Comparison of ENCODE assay signal across 9 mouse cellular contexts in the genomic region with DNA sequence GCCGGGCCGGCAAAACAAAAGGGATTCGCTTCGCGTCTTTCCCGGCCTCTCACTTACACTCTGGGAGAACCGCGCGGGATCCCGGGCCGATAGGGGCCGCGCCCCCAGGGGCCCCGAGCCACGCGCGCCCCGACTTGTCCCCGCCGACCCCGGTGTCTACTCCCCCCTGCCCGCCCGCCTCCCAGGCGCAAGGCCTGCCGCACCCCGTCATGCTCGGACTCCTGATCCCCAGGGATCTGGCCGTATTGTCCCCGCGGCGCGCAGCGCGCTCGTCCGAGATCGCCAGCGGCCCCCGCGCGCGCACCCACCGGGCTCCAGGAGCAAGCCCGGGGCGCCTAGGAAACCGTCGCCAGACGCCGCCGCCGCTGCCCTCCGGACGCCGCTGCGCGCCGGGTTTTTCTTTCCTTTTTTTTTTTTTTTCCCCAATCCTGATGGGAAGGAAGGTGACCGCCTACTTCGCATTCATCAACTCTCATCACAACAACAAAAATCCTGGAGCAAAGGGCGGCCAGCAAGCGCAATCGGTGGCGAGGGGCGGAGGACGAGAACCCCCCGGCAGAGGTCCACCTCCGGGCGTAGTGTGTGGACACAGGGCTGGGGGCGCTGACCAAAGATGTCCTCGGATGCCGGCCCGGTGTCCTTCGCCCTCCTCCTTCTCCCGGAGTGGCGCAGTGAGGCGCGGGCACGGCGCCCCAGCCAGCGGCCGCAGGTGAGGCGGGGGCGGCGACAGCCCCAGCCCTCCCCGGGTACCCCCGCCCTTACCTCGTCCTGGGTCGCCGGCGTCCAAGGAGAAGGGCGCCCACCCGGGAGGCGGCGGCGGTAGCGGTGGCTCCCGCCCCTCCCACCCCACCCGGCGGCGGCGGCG. TPM values are rescaled to one million over a fixed set of nuclear protein-coding genes. Genes with fewer than 3 reads are reported as not detected.
DNase-seq lines count a peak whose midpoint lies in the region; ATAC-seq lines count a peak whose summit lies in the region.
"Had no signal": no experiment of that assay in that cellular context is flagged by ENCODE, and none has a peak within 500 bp of the region (broad histone marks: within the 10 kb centered on the region; RNA-seq: fewer than 3 reads in every experiment).

No protein-coding gene starts in this region.

- ATAC-seq in erythroblast, adult 5-6 weeks (replicated peaks; ENCODE audit: low FRiP score, poor library complexity, severe bottlenecking): no peak
- ATAC-seq in forebrain, embryonic 16.5 days: peak; percentile 19
- ATAC-seq in hindbrain, embryonic 14.5 days (ENCODE audit: low FRiP score): peak; percentile 4; the same call in 1 of the 2 replicates
- ATAC-seq in midbrain, embryonic 13.5 days: peak; percentile 41

- WGBS in forebrain, embryonic 16.5 days: under 1% methylated on average over 77 of the region's 102 CpGs
- under 1% methylated on average over 80 of the region's 102 CpGs for WGBS in hindbrain, embryonic 14.5 days
- WGBS in midbrain, embryonic 13.5 days: under 1% methylated on average over 46 of the region's 102 CpGs

- H3K27me3 ChIP-seq in erythroblast, embryonic 14.5 days (ENCODE audit: control insufficient read depth): peaks cover 66% of the 10 kb centered on the region
- no peaks in the 10 kb centered on the region for H3K27me3 ChIP-seq in forebrain, embryonic 16.5 days (replicated peaks; ENCODE audit: control insufficient read depth, insufficient read depth, low read length)
- H3K27me3 ChIP-seq in hindbrain, embryonic 14.5 days (ENCODE audit: control insufficient read depth, insufficient read depth, low read length): peaks cover 11% of the 10 kb centered on the region; the same call in 1 of the 2 replicates
- peaks cover 28% of the 10 kb centered on the region for H3K27me3 ChIP-seq in midbrain, embryonic 13.5 days

- no peaks in the 10 kb centered on the region for H3K36me3 ChIP-seq in erythroblast, embryonic 14.5 days (ENCODE audit: control insufficient read depth)
- no peaks in the 10 kb centered on the region for H3K36me3 ChIP-seq in forebrain, embryonic 16.5 days (ENCODE audit: control insufficient read depth, insufficient read depth)
- H3K36me3 ChIP-seq in hindbrain, embryonic 14.5 days (replicated peaks; ENCODE audit: control insufficient read depth, insufficient read depth): no peaks in the 10 kb centered on the region
- H3K36me3 ChIP-seq in midbrain, embryonic 13.5 days: no peaks in the 10 kb centered on the region

- peaks cover 30% of the 10 kb centered on the region for H3K4me1 ChIP-seq in erythroblast, embryonic 14.5 days (ENCODE audit: control insufficient read depth)
- no peaks in the 10 kb centered on the region; the same call in 1 of the 2 replicates for H3K4me1 ChIP-seq in brown adipose tissue, adult 24 weeks (ENCODE audit: control insufficient read depth, insufficient read depth, insufficient read length, low read length)
- peaks cover 30% of the 10 kb centered on the region for H3K4me1 ChIP-seq in forebrain, embryonic 16.5 days (replicated peaks; ENCODE audit: control insufficient read depth, insufficient read depth, low read length)
- peaks cover 30% of the 10 kb centered on the region for H3K4me1 ChIP-seq in hindbrain, embryonic 14.5 days (replicated peaks; ENCODE audit: control insufficient read depth, insufficient read depth, low read length)
- peaks cover 51% of the 10 kb centered on the region for H3K4me1 ChIP-seq in midbrain, embryonic 13.5 days (replicated peaks)

- no peaks in the 10 kb centered on the region for H3K9me3 ChIP-seq in erythroblast, embryonic 14.5 days (ENCODE audit: control insufficient read depth, low read length)
- no peaks in the 10 kb centered on the region for H3K9me3 ChIP-seq in forebrain, embryonic 16.5 days (ENCODE audit: control insufficient read depth, low read length)
- H3K9me3 ChIP-seq in hindbrain, embryonic 14.5 days (ENCODE audit: control insufficient read depth, low read length): no peaks in the 10 kb centered on the region
- no peaks in the 10 kb centered on the region for H3K9me3 ChIP-seq in midbrain, embryonic 13.5 days

- H3K4me3 ChIP-seq in erythroblast, embryonic 14.5 days (replicated peaks): peak overlapping the region; percentile 69
- H3K4me3 ChIP-seq in brown adipose tissue, adult 24 weeks (ENCODE audit: insufficient read depth, low read depth, low read length): peak overlapping the region; percentile 100
- H3K4me3 ChIP-seq in forebrain, embryonic 16.5 days (replicated peaks; ENCODE audit: low read length): peak overlapping the region; percentile 86
- peak overlapping the region; percentile 94 for H3K4me3 ChIP-seq in hindbrain, embryonic 14.5 days (replicated peaks; ENCODE audit: low read length)
- peak overlapping the region; percentile 93 for H3K4me3 ChIP-seq in midbrain, embryonic 13.5 days (replicated peaks)

- H3K4me2 ChIP-seq in forebrain, embryonic 16.5 days (ENCODE audit: low read length): peak overlapping the region; percentile 88
- peak overlapping the region; percentile 100 for H3K4me2 ChIP-seq in hindbrain, embryonic 14.5 days (replicated peaks)
- peak overlapping the region; percentile 98 for H3K4me2 ChIP-seq in midbrain, embryonic 13.5 days (replicated peaks)

- intact Hi-C loops in left cerebral cortex, postnatal 4 days (cut with DNase I): no loop called here

- H3K27ac ChIP-seq in brown adipose tissue, adult 24 weeks (replicated peaks; ENCODE audit: low read depth, low read length): peak overlapping the region; percentile 87
- H3K27ac ChIP-seq in forebrain, embryonic 16.5 days (ENCODE audit: low read length): peak overlapping the region; percentile 95
- H3K27ac ChIP-seq in hindbrain, embryonic 14.5 days: peak overlapping the region; percentile 97
- peak overlapping the region; percentile 98 for H3K27ac ChIP-seq in midbrain, embryonic 13.5 days

- DNase-seq in hindbrain, embryonic 14.5 days (ENCODE audit: low spot score): peak; percentile 57
- peak; percentile 61 for DNase-seq in left cerebral cortex, postnatal 4 days
- DNase-seq in testis, postnatal 10 days (ENCODE audit: low spot score): peak; percentile 76

- H3K9ac ChIP-seq in forebrain, embryonic 16.5 days (replicated peaks; ENCODE audit: low read depth, low read length): peak overlapping the region; percentile 94
- peak overlapping the region; percentile 97 for H3K9ac ChIP-seq in hindbrain, embryonic 14.5 days
- peak overlapping the region; percentile 95 for H3K9ac ChIP-seq in midbrain, embryonic 13.5 days (replicated peaks)

RNA-seq across cellular contexts. Expression of gene Fgfr2, which starts 0.5 kb away (rescaled TPM):
- polyA plus RNA-seq in erythroblast, embryonic 14.5 days (2012): not detected in 2 replicates
- not detected in 2 replicates for total RNA-seq in erythroblast, adult 5-6 weeks (2015; ENCODE audit: low replicate concordance)
- total RNA-seq in erythroblast, adult 5-6 weeks (2017; ENCODE audit: low replicate concordance): 0.28 and 4.8 TPM in 2 replicates
- 6.1 and 12.0 TPM in 2 replicates for polyA plus RNA-seq in brown adipose tissue, adult 24 weeks (2012; ENCODE audit: insufficient read depth, insufficient read length, missing spikeins)
- polyA plus RNA-seq in forebrain, embryonic 16.5 days (2015; fragmentation: Nextera tagmentation; extraction: Ambion mirVana): 39.2 and 52.1 TPM in 2 replicates
- polyA plus RNA-seq in hindbrain, embryonic 14.5 days (2014; fragmentation: Nextera tagmentation; extraction: Ambion mirVana): 29.1 and 43.5 TPM in 2 replicates
- 10 to 100 TPM; 35.8 to 40.8 TPM for total RNA-seq in left cerebral cortex, postnatal 4 days (2021)
- polyA plus RNA-seq in midbrain, embryonic 13.5 days (2015; fragmentation: Nextera tagmentation; extraction: Ambion mirVana): 29.9 and 39.4 TPM in 2 replicates
- total RNA-seq: CH12.LX had no signal

RNA-seq across cellular contexts. Expression of gene Ctbp2, which starts 1.5 kb away (rescaled TPM):
- 0.58 and 0.89 TPM in 2 replicates for polyA plus RNA-seq in erythroblast, embryonic 14.5 days (2012)
- total RNA-seq in erythroblast, adult 5-6 weeks (2015; ENCODE audit: low replicate concordance): 11.1 and 21.3 TPM in 2 replicates
- 9.5 and 11.6 TPM in 2 replicates for total RNA-seq in erythroblast, adult 5-6 weeks (2017; ENCODE audit: low replicate concordance)
- polyA plus RNA-seq in brown adipose tissue, adult 24 weeks (2012; ENCODE audit: insufficient read depth, insufficient read length, missing spikeins): 14.9 and 21.0 TPM in 2 replicates
- 74.6 and 85.2 TPM in 2 replicates for polyA plus RNA-seq in forebrain, embryonic 16.5 days (2015; fragmentation: Nextera tagmentation; extraction: Ambion mirVana)
- 68.7 and 72.6 TPM in 2 replicates for polyA plus RNA-seq in hindbrain, embryonic 14.5 days (2014; fragmentation: Nextera tagmentation; extraction: Ambion mirVana)
- total RNA-seq in left cerebral cortex, postnatal 4 days (2021): 10 to 100 TPM; 41.0 to 48.8 TPM
- polyA plus RNA-seq in midbrain, embryonic 13.5 days (2015; fragmentation: Nextera tagmentation; extraction: Ambion mirVana): 88.4 and 91.0 TPM in 2 replicates
